Mouse (Mus musculus) monocyte, adult 5-6 weeks (primary cell): ENCODE results near the gene Rnf44. TPM values are rescaled to one million over a fixed set of nuclear protein-coding genes. Genes with fewer than 3 reads are reported as not detected.

Experiments
- ATAC-seq: fragments of 153-309, 156-312 bp; replicated peaks from 2 replicates; pipeline ENCODE4 v1.8.0; 2017; ENCODE audit warnings: mild to moderate bottlenecking; ENCODE audit not compliant: low TSS enrichment, insufficient number of reproducible peaks, severe bottlenecking, poor library complexity, low FRiP score
- total RNA-seq: library from RNA; stranded (forward); fragments of 200-1000, 200-491, 200-594 nt; gene quantifications from 3 replicates; pipeline ENCODE4 v1.2.3, GENCODE M21; 2017

Gene Rnf44
- total RNA-seq, 1 experiment from 2014 or later: 17.1 TPM

DNA sequence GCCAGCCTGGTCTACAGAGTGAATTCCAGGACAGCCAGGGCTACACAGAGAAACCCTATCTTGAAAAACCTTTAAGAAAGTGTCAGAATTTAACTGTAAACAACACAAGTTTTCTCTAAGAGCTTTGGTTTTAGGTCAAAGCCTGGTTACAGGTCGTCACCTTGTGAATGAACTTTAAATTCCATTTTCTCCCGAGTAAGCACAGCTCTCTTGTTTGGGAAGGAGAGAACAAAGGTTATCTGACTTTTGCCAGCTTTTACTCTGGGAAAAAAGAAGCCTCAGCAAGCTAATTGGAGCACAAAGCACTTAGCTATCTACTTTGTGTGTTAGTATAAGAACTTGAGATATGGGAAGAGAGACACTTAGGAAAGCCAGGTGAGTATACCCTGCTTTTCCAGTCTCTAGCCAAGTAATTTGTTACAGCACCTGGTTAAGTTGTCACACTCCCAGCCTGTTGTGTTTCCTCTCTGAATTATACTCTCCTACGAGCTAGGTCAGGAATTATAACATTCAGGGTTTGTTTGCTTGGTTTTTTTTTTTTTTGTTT lies 60.9 kb downstream of the Rnf44 start:
- ATAC-seq: no peak

Other genes with a start within 250 kb of the Rnf44 start
- 19.8 to 26.8 TPM (median 22.8 TPM) in 3 replicates for gene Thoc3, start 225.1 kb downstream of the Rnf44 start, total RNA-seq
- 12.8 to 21.2 TPM (median 19.7 TPM) in 3 replicates for gene Simc1, start 190.1 kb downstream of the Rnf44 start, total RNA-seq
- gene 4833439L19Rik, start 128.5 kb downstream of the Rnf44 start, total RNA-seq: 34.5 to 44.1 TPM (median 38.3 TPM) in 3 replicates
- gene Arl10, start 118.9 kb downstream of the Rnf44 start, total RNA-seq: 8.7 to 27.2 TPM (median 9.5 TPM) in 3 replicates
- 8.6 to 17.2 TPM (median 16.5 TPM) in 3 replicates for gene Nop16, start 103.8 kb downstream of the Rnf44 start, total RNA-seq
- 22.4 to 36.2 TPM (median 28.0 TPM) in 3 replicates for gene Higd2a, start 103.7 kb downstream of the Rnf44 start, total RNA-seq
- gene Cltb, start 82.6 kb downstream of the Rnf44 start, total RNA-seq: 19.8 to 45.0 TPM (median 35.6 TPM) in 3 replicates
- 33.8 to 63.9 TPM (median 38.3 TPM) in 3 replicates for gene Faf2, start 72.1 kb downstream of the Rnf44 start, total RNA-seq
- 0.10 TPM in 1 of 3 replicates, not detected in the others for gene Cdhr2, start 7.6 kb upstream of the Rnf44 start, total RNA-seq
- gene Gprin1, start 56.0 kb upstream of the Rnf44 start, total RNA-seq: not detected in 3 replicates
- not detected in 3 replicates for gene Sncb, start 72.7 kb upstream of the Rnf44 start, total RNA-seq
- gene Eif4e1b, start 90.1 kb upstream of the Rnf44 start, total RNA-seq: not detected in 3 replicates
- gene Tspan17, start 95.5 kb upstream of the Rnf44 start, total RNA-seq: 6.9 to 18.5 TPM (median 8.1 TPM) in 3 replicates